In the genomic region with DNA sequence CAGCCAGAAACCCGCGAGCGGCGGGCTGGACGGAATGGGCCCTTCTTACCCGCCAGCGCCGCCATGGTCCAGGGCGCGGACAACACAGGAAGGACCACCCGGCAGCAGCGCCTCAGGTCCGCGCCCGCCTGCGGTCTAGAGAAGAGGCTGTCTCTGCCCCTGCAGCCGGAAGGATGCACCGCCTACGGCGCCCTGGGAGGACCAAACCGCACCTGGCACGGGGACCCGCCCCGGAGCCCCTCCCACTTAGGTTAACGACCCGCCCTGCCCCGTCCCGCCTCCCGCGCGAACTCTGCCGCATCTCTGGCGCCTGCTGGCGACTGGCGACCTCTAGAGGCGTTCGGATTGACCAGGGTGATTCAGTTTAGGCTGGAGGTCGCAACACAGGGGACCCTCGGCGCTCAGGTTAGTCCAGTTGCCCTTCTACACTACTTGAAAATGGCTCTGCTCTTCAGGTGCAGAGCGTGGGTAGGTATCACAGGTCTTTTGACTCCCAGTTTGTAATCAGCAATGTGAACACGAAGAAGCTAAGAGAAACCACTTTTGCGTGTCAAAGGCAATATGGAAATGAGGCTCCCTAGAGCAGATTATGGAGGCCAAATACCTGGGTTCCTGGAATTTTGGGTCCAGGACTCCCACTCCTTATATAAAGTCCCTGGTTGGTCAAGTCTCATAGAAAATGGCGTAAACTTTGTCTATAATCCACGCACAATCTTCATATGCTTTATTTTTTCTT, we compare ENCODE assay signal across 8 mouse cellular contexts. TPM values are rescaled to one million over a fixed set of nuclear protein-coding genes. Genes with fewer than 3 reads are reported as not detected.
DNase-seq lines count a peak whose midpoint lies in the region; ATAC-seq and TF ChIP-seq lines count a peak whose summit lies in the region.

A gene (minus strand): TSS at position 193 of the 736 bp plus-strand sequence.

- peak; percentile 81 for TF ChIP-seq CTCF in ES-Bruce4 (IDR thresholded peaks at IDR 0.05; ENCODE audit: low read depth, low read length)

- peak; percentile 83 for DNase-seq in forebrain, embryonic 14.5 days (ENCODE audit: low spot score)
- DNase-seq in heart, postnatal 14 days, result peak; percentile 91 to 94
- peak; percentile 88 for DNase-seq in layer of hippocampus, adult 11-12 months (ENCODE audit: low spot score)
- peak; percentile 91 to 94 for DNase-seq in lung, adult 18-20 months
- peak; percentile 94 for DNase-seq in testis, postnatal 14 days (ENCODE audit: low spot score)

- TF ChIP-seq POLR2A in ES-Bruce4 (IDR thresholded peaks at IDR 0.05; ENCODE audit: insufficient read depth, low read length), result peak; percentile 42

- no peaks in the 10 kb centered on the region for H3K9me3 ChIP-seq in ES-Bruce4 (replicated peaks; ENCODE audit: control insufficient read depth, insufficient read depth, low read length, poor library complexity, severe bottlenecking)
- no peaks in the 10 kb centered on the region for H3K9me3 ChIP-seq in forebrain, embryonic 14.5 days (replicated peaks; ENCODE audit: control insufficient read depth, low read length)
- H3K9me3 ChIP-seq in neural tube, embryonic 15.5 days (replicated peaks), result no peaks in the 10 kb centered on the region

- peak within 1 kb of the TSS; percentile 88 for H3K9ac ChIP-seq in ES-Bruce4 (ENCODE audit: low read depth, poor library complexity, severe bottlenecking)
- peak within 1 kb of the TSS; percentile 75 for H3K9ac ChIP-seq in forebrain, embryonic 14.5 days (ENCODE audit: low read length)
- peak within 1 kb of the TSS; percentile 69 for H3K9ac ChIP-seq in neural tube, embryonic 15.5 days (replicated peaks)

- intact Hi-C loops in heart, postnatal 14 days (cut with DNase I), result loop anchor here (1.0 to 5.0 kb wide), 3 partner anchors 22 to 62 kb away; a partner anchor contains a TSS

- 0 out of 2 replicates have a peak, but pooled peaks have one; percentile 45 for TF ChIP-seq EP300 in ES-Bruce4 (IDR thresholded peaks at IDR 0.05; ENCODE audit: insufficient read depth, low read depth, low read length)

- 2% methylated on average over 40 of the region's 45 CpGs for WGBS in forebrain, embryonic 14.5 days
- 3% methylated on average over 42 of the region's 45 CpGs for WGBS in neural tube, embryonic 15.5 days

- H3K4me2 ChIP-seq in forebrain, embryonic 14.5 days (ENCODE audit: low read length), result peak within 1 kb of the TSS; percentile 65
- H3K4me2 ChIP-seq in neural tube, embryonic 15.5 days, result peak within 1 kb of the TSS; percentile 87

- H3K4me3 ChIP-seq in ES-Bruce4 (ENCODE audit: low read depth, low read length), result peak within 1 kb of the TSS; percentile 76
- peak within 1 kb of the TSS; percentile 56 for H3K4me3 ChIP-seq in forebrain, embryonic 14.5 days (ENCODE audit: low read depth, low read length)
- peak within 1 kb of the TSS; percentile 73 for H3K4me3 ChIP-seq in neural tube, embryonic 15.5 days (replicated peaks)

- H3K36me3 ChIP-seq in ES-Bruce4 (ENCODE audit: control insufficient read depth, insufficient read depth, low read length, poor library complexity, severe bottlenecking), result peaks cover 6% of the 10 kb centered on the region
- no peaks in the 10 kb centered on the region for H3K36me3 ChIP-seq in forebrain, embryonic 14.5 days (ENCODE audit: control insufficient read depth, insufficient read depth, low read length)
- peaks cover 5% of the 10 kb centered on the region; the same call in 1 of the 2 replicates for H3K36me3 ChIP-seq in neural tube, embryonic 15.5 days

- peak within 1 kb of the TSS; percentile 32 for H3K27ac ChIP-seq in ES-Bruce4 (ENCODE audit: insufficient read depth, low read length)
- no peak within 1 kb of the TSS for H3K27ac ChIP-seq in forebrain, embryonic 14.5 days (ENCODE audit: low read depth, low read length)
- H3K27ac ChIP-seq in neural tube, embryonic 15.5 days (replicated peaks), result peak within 1 kb of the TSS; percentile 68

- peak; percentile 84; the same call in 1 of the 2 replicates for ATAC-seq in cerebellum, adult (ENCODE audit: insufficient number of reproducible peaks, low FRiP score, low TSS enrichment)
- ATAC-seq in forebrain, embryonic 14.5 days, result peak; percentile 93
- ATAC-seq in neural tube, embryonic 15.5 days (ENCODE audit: low FRiP score), result peak; percentile 91

- H3K27me3 ChIP-seq in ES-Bruce4 (ENCODE audit: control insufficient read depth, insufficient read depth, low read length, poor library complexity, severe bottlenecking), result no peaks in the 10 kb centered on the region
- no peaks in the 10 kb centered on the region for H3K27me3 ChIP-seq in forebrain, embryonic 14.5 days (replicated peaks; ENCODE audit: control insufficient read depth, insufficient read depth, low read length)
- H3K27me3 ChIP-seq in neural tube, embryonic 15.5 days (replicated peaks), result no peaks in the 10 kb centered on the region

- H3K4me1 ChIP-seq in ES-Bruce4 (ENCODE audit: control insufficient read depth, insufficient read depth, low read length), result no peaks in the 10 kb centered on the region
- peaks cover 5% of the 10 kb centered on the region for H3K4me1 ChIP-seq in forebrain, embryonic 14.5 days (ENCODE audit: control insufficient read depth, insufficient read depth, low read length)
- peaks cover 18% of the 10 kb centered on the region for H3K4me1 ChIP-seq in neural tube, embryonic 15.5 days

RNA-seq across cellular contexts. Expression of the gene that starts here (rescaled TPM):
- polyA plus RNA-seq in ES-Bruce4 (2011; ENCODE audit: insufficient read depth, insufficient read length, low read depth, missing spikeins), result 186 and 190 TPM in 2 replicates
- 88.4 and 102 TPM in 2 replicates for polyA plus RNA-seq in forebrain, embryonic 14.5 days (2014; fragmentation: Nextera tagmentation; extraction: Ambion mirVana)
- total RNA-seq in heart, postnatal 14 days (2021), result 10 to 100 TPM; 21.6 to 24.9 TPM
- polyA plus RNA-seq in neural tube, embryonic 15.5 days (2015; fragmentation: Nextera tagmentation; extraction: Ambion mirVana), result 141 and 158 TPM in 2 replicates
